In the genomic region with DNA sequence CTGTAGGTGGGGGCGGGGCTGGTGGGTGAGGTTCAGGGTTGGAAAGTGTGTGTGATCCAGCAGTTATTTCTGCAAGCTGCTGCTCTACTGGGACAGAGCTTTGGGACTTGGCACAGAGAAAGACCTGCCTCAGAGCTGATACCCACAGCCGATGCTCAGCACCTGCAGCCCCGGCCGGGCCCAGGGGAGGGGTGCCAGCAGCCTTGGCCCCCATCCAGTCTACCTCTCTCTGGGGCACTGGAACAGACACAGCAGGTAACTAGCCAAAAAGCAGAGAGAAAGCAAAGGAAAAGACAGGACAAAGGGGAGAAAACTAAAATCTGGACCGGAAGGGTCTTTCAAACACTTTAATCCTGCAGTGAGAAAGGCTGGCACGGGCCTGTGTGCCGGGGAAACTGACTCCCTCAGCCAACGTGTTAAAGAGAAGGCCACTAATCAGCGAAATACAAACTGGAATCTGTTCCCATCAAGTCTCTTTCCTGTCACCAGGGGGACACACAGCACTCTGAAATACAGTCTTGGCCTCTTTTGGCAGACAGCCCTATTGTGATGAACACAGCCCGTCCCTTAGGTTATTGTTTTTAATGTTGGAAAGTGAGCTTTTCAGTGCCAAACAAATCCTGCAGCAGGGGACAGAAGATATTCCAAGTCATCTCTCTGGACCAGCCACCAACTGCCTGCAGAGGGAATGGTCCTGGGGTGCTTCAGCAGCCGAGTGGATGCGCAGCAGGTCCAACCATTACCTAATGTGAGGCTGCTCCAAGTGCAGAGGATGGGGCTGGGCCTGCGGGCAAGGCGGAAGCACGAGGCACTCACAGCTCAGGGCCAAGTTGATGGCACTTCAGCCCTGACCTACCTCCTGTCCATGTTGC, we compare ENCODE assay signal across 9 mouse cellular contexts. TPM values are rescaled to one million over a fixed set of nuclear protein-coding genes. Genes with fewer than 3 reads are reported as not detected.
DNase-seq lines count a peak whose midpoint lies in the region; ATAC-seq and TF ChIP-seq lines count a peak whose summit lies in the region.
"Had no signal": no experiment of that assay in that cellular context is flagged by ENCODE, and none has a peak within 500 bp of the region (broad histone marks: within the 10 kb centered on the region; RNA-seq: fewer than 3 reads in every experiment).

No protein-coding gene starts in this region.

- no peak overlapping the region for H3K4me2 ChIP-seq in kidney, postnatal 0 days (ENCODE audit: low read length)

- H3K9ac ChIP-seq in kidney, postnatal 0 days (ENCODE audit: low read depth, low read length) = no peak overlapping the region

- H3K4me3 ChIP-seq in kidney, postnatal 0 days (replicated peaks; ENCODE audit: low read depth, low read length) = no peak overlapping the region

- no peak overlapping the region for H3K27ac ChIP-seq in kidney, postnatal 0 days

- peak; percentile 59 for DNase-seq in adrenal gland, postnatal 10 days
- no peak for DNase-seq in adrenal gland, adult 2 months
- no peak for DNase-seq in kidney, postnatal 0 days (ENCODE audit: low spot score)
- no peak for DNase-seq in kidney, postnatal 4 days
- peak; percentile 80 for DNase-seq in cerebellum, adult 9-10 months
- peak; percentile 30 for DNase-seq in lung, postnatal 36 days
- no peak for DNase-seq in kidney, adult 18-20 months
- no peak for DNase-seq in urinary bladder, adult 18-20 months (ENCODE audit: low spot score in 2 of 2)

- no peaks in the 10 kb centered on the region for H3K9me3 ChIP-seq in kidney, postnatal 0 days (replicated peaks; ENCODE audit: low read length)

- peaks cover 40% of the 10 kb centered on the region for H3K36me3 ChIP-seq in kidney, postnatal 0 days (ENCODE audit: insufficient read depth, low read length)

- H3K27me3 ChIP-seq in kidney, postnatal 0 days (ENCODE audit: insufficient read depth, low read length) = no peaks in the 10 kb centered on the region

- no peaks in the 10 kb centered on the region for H3K4me1 ChIP-seq in kidney, postnatal 0 days (replicated peaks; ENCODE audit: insufficient read depth, low read length)

- 0 out of 2 replicates have a peak, but pooled peaks have one; percentile 21 for TF ChIP-seq CTCF in kidney, postnatal 0 days (IDR thresholded peaks at IDR 0.05; ENCODE audit: low read depth)

- 90% methylated on average over 15 of the region's 15 CpGs for WGBS in kidney, postnatal 0 days

- no peak for ATAC-seq in kidney, postnatal 0 days (replicated peaks; ENCODE audit: low FRiP score, low read depth)

RNA-seq across cellular contexts. Expression of gene Tesc, which starts 49.4 kb away (rescaled TPM):
- 10 to 100 TPM; 54.4 to 61.5 TPM for total RNA-seq in adrenal gland, postnatal 10 days (2021)
- 100 to 1,000 TPM; 109 to 185 TPM for total RNA-seq in adrenal gland, adult 2 months (2021)
- 737 and 1,088 TPM in 2 replicates for polyA plus RNA-seq in adrenal gland, adult 2 months (2012; rRNA removed)
- polyA plus RNA-seq in kidney, postnatal 0 days (2015; fragmentation: Nextera tagmentation; extraction: Ambion mirVana) = 28.3 and 29.4 TPM in 2 replicates
- total RNA-seq: MEL had no signal

Comparison
In these comparisons a context has a peak if more than half of its experiments do, and no peak if none do; other contexts are left out.
1. DNase-seq: peak in adrenal gland, postnatal 10 days (single experiment), cerebellum, adult 9-10 months (single experiment) and lung, postnatal 36 days (single experiment); none in adrenal gland, adult 2 months (single experiment), kidney, postnatal 0 days (single experiment), kidney, postnatal 4 days (0 of 2), kidney, adult 18-20 months (single experiment) and urinary bladder, adult 18-20 months (0 of 2).